Mouse (Mus musculus) sigmoid colon, adult 10 weeks (tissue): ENCODE measurements around the gene Gm609. TPM values are rescaled to one million over a fixed set of nuclear protein-coding genes. Genes with fewer than 3 reads are reported as not detected.

Source experiments
- polyA plus RNA-seq: library from polyadenylated mRNA; stranded (reverse); fragments of 350-450 nt; fragmentation: Illumina TruSeq; extraction: RNeasy Lipid Tissue Mini Kit (QIAGEN cat#74804); gene quantifications from one replicate; pipeline ENCODE4 v1.2.3, GENCODE M21; 2014; ENCODE audit warnings: low read depth, low replicate concordance

Gm609 gene
- polyA plus RNA-seq = 58.1 TPM

GRCm38 (mm10) chr16:45492927-45493326 is at the start of gene Gm609:
Gm609 (minus strand) TSS chr16:45492969.

GRCm38 (mm10) chr16:45535009-45535408 is 42.2 kb upstream of the Gm609 start, which contains the start of gene Slc9c1:
Slc9c1 (plus strand) TSS chr16:45535309.

GRCm38 (mm10) chr16:45531950-45532349 is 39.2 kb upstream of the Gm609 start, which contains the start of gene Gm17783:
Gm17783 (minus strand) TSS chr16:45532050.

GRCm38 (mm10) chr16:45408425-45409063 is 84.2 kb downstream of the Gm609 start, which contains the start of gene Cd200:
Cd200 (minus strand) TSS chr16:45409053.

Other genes starting within 250 kb of the Gm609 start
- gene Cd200, start 83.9 kb downstream of the Gm609 start, polyA plus RNA-seq = 91.9 TPM
- not detected for gene Gm17783, start 39.1 kb upstream of the Gm609 start, polyA plus RNA-seq
- gene Slc9c1, start 42.3 kb upstream of the Gm609 start, polyA plus RNA-seq = 0.13 TPM
- 1.7 TPM for gene Gcsam, start 117.4 kb upstream of the Gm609 start, polyA plus RNA-seq
- 74.8 TPM for gene BC016579, start 161.1 kb upstream of the Gm609 start, polyA plus RNA-seq
- gene Tmprss7, start 200.7 kb upstream of the Gm609 start, polyA plus RNA-seq = 0.54 TPM
- gene Tagln3, start 231.6 kb upstream of the Gm609 start, polyA plus RNA-seq = 0.73 TPM
- gene Abhd10, start 250.0 kb upstream of the Gm609 start, polyA plus RNA-seq = 21.9 TPM